Mouse (Mus musculus) brain, embryonic 14.5 days (tissue): ENCODE measurements around the gene Gm36864.

ENCODE experiments used
- CTCF ChIP-seq: fragments of 200-500 bp; IDR thresholded peaks from 2 replicates; pipeline ENCODE4 v1.5.1; 2012; ENCODE audit warnings: inconsistent platforms, mild to moderate bottlenecking, moderate library complexity, borderline replicate concordance; ENCODE audit not compliant: insufficient read depth, insufficient read length; ENCODE audit errors: extremely low read depth
- POLR2A ChIP-seq: fragments of 200-500 bp; IDR thresholded peaks from 2 replicates; pipeline ENCODE4 v1.6.1; 2012; ENCODE audit warnings: mild to moderate bottlenecking, inconsistent platforms, borderline replicate concordance; ENCODE audit not compliant: poor library complexity, insufficient read depth, insufficient read length, severe bottlenecking; ENCODE audit errors: extremely low read depth

DNA sequence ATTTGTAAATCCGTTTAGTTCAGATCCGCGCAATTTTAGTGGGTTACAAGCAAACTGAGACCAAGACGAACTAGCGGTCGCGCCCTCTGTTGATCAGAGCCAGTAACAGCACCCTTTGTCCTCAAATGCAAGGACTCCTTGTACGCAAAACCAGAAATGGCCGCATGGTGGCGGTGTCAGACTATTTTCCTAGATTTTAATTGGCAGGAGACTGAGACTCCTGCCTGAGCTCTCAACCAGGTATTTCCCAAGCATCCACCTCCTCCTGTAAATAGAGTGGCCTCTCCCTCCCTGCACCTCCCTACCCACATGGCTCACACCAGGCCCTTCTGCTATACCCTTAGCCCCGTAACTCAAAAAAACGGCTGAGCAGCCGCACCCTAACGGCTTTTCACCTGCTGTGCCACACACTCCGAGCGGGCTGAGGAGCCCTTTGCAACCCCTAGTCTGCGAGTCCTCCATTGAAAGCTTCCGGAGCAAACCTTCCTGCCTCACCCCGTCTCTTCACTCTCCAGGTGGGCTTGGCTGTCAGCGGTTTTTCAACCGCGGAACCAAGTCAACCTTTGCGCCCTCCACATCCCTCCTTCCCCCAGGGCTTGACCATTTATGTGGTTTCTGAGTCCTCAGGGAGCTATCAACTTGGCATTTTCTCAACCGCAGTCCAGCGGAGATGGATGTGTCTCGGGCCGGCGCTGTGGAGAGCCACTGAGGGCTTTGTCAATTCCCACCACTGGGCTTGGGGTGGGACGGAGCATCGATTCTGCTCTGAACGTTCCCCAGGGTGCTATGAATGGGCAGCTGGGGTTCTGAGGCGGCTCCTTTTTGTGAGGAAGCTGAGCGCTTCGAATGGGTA lies 27.0 kb downstream of the Gm36864 start:
- TF ChIP-seq POLR2A (no peak), CTCF (peak; percentile 97)
